Mouse (Mus musculus) adrenal gland, adult (tissue): Measurements from ENCODE around the gene Usp53.

Experiments
- DNase-seq, 2 experiments: peaks; one replicate each; pipeline ENCODE4 v3.0.0; 2022 to 2023; ENCODE audit warnings: low spot score in 1 of 2; ENCODE audit not compliant: inconsistent age in 2 of 2

The Usp53 gene

GRCm38 (mm10) chr3:122888371-122888819 is 95.9 kb downstream of the Usp53 start:
- DNase-seq = peak in 1 of 2 experiments; percentile 68

DNA sequence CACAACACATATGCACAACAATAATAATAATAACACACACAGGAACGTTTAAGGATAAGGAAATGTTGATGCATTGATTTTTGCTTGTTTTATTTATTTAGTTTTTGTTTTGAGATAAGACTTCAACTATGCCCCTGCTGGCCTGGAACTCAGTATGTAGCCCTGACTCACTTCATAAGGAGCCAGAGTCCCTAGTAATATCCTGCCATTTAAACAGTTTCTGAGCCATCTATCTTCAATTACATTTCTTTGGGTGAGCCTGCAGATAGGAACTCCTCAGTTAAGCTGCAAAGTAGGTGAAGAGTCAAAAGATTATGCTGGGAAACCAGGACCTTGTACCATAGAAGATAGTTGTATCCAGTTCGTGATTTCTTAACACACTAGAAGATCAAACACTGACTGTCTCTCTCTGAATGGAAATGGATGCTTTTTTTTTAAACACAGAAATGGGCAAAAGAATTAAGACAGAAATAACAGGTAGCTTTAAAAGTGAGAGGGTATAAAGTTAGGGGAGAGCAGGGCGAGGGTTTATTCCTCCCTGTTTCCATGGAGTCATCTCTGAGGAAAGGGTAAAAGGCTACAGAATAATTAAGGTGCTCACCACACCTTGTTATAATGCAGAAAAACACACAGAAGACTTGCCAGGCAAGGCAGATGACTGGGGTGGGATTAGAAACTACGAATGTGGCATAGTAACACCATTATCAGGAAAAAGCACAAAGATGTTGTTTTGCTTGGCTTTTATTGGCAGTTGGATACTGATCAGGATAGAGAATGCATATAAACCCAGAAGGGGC is 96.6 kb downstream of the Usp53 start:
- DNase-seq = no peak
